Mouse (Mus musculus) lung, embryonic 14.5 days (tissue): ENCODE data around the gene Zfp710. TPM values are rescaled to one million over a fixed set of nuclear protein-coding genes. Genes with fewer than 3 reads are reported as not detected.

Experiments used
- ATAC-seq: fragments of 200-750 bp; cut with Nextera tagmentation; 2 replicates; pipeline ENCODE4 v1.8.0; 2017; ENCODE audit warnings: mild to moderate bottlenecking, moderate TSS enrichment, moderate library complexity; ENCODE audit not compliant: insufficient read depth
- DNase-seq: peaks from one replicate; pipeline ENCODE4 v3.0.0-alpha.2; 2015
- H3K27ac ChIP-seq: fragments of 300-500 bp; sonication (generic); 2 replicates; pipeline ENCODE4 v1.5.1; 2014; ENCODE audit warnings: low read depth, mild to moderate bottlenecking, moderate library complexity
- H3K27me3 ChIP-seq: fragments of 300-500 bp; sonication (generic); 2 replicates; pipeline ENCODE4 v1.6.1; 2014; ENCODE audit warnings: low read length, control low read depth; ENCODE audit not compliant: insufficient read depth
- H3K36me3 ChIP-seq: fragments of 300-500 bp; sonication (generic); 2 replicates; pipeline ENCODE4 v1.6.1; 2014; ENCODE audit warnings: control low read depth; ENCODE audit not compliant: insufficient read depth
- H3K4me1 ChIP-seq: fragments of 300-500 bp; sonication (generic); 2 replicates; pipeline ENCODE4 v1.6.1; 2014; ENCODE audit warnings: antibody characterized with exemption, control low read depth; ENCODE audit not compliant: insufficient read depth
- H3K4me2 ChIP-seq: fragments of 300-500 bp; sonication (generic); 2 replicates; pipeline ENCODE4 v1.6.1; 2014; ENCODE audit warnings: mild to moderate bottlenecking
- H3K4me3 ChIP-seq: fragments of 300-500 bp; sonication (generic); 2 replicates; pipeline ENCODE4 v1.5.1; 2014; ENCODE audit warnings: low read depth, low read length
- H3K9ac ChIP-seq: fragments of 300-500 bp; sonication (generic); 2 replicates; pipeline ENCODE4 v1.6.1; 2014
- H3K9me3 ChIP-seq: fragments of 300-500 bp; sonication (generic); 2 replicates; pipeline ENCODE4 v1.6.1; 2016; ENCODE audit warnings: low read depth, low read length, control low read depth
- CTCF ChIP-seq: IDR thresholded peaks from 2 replicates; pipeline ENCODE4 v1.5.1; 2016; ENCODE audit warnings: antibody characterized with exemption, low read depth
- WGBS: fragments of 180-500 bp; shearing (Covaris S2); extraction: QIAGEN DNeasy Blood & Tissue Kit; methylation state at CpG from one replicate; pipeline ENCODE4 v1.1.7; 2014; 5-methylcytosine and 5-hydroxymethylcytosine counted together
- polyA plus RNA-seq: library from polyadenylated mRNA; unstranded; fragments of >200 nt; fragmentation: Nextera tagmentation; extraction: Ambion mirVana; gene quantifications from 2 replicates; pipeline ENCODE4 v1.2.1, GENCODE M21; 2014

Zfp710 gene
- polyA plus RNA-seq, 1 experiment from 2014 or later, result 17.7 TPM

GRCm38 (mm10) chr7:80063902-80064736, 39.5 kb downstream of the Zfp710 start:
- Histone ChIP-seq H3K9me3 (no peaks in the 10 kb centered on the region), H3K9ac (no peak overlapping the region), H3K4me3 (no peak overlapping the region), H3K27ac (no peak overlapping the region), H3K4me2 (no peak overlapping the region), H3K4me1 (peaks cover 22% of the 10 kb centered on the region; the same call in 1 of the 2 replicates), H3K36me3 (no peaks in the 10 kb centered on the region), H3K27me3 (no peaks in the 10 kb centered on the region)
- no peak for DNase-seq
- no peak for ATAC-seq
- WGBS, result 72% methylated on average over 15 of the region's 15 CpGs
- TF ChIP-seq CTCF, result no peak

DNA sequence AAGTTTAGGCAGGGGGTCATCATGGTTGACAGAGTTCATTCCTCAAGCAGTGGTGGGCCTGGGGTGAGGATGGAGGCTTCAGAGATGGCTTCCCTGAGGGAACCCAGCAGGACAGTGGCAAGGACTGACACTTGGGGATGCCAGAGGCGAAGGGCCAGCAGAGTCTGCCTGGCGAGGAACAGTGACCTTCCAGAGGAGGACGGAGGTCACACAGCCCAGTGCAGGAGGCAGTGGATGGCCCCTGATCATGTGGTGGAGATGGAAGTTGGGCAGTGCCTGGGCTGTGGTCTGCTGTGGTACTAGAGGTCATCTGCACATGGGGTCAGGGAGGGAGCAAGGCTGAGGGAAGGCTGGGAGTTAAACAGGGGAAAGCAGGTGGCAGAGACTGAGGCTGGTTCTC, 40.6 kb downstream of the Zfp710 start:
- Histone ChIP-seq H3K27me3 (no peaks in the 10 kb centered on the region), H3K36me3 (no peaks in the 10 kb centered on the region), H3K9me3 (no peaks in the 10 kb centered on the region), H3K27ac (no peak overlapping the region), H3K4me2 (no peak overlapping the region), H3K4me3 (no peak overlapping the region), H3K9ac (no peak overlapping the region), H3K4me1 (peaks cover 26% of the 10 kb centered on the region)
- no peak for TF ChIP-seq CTCF
- WGBS, result 74% methylated on average over 3 of the region's 3 CpGs
- DNase-seq (no peak), ATAC-seq (no peak)

DNA sequence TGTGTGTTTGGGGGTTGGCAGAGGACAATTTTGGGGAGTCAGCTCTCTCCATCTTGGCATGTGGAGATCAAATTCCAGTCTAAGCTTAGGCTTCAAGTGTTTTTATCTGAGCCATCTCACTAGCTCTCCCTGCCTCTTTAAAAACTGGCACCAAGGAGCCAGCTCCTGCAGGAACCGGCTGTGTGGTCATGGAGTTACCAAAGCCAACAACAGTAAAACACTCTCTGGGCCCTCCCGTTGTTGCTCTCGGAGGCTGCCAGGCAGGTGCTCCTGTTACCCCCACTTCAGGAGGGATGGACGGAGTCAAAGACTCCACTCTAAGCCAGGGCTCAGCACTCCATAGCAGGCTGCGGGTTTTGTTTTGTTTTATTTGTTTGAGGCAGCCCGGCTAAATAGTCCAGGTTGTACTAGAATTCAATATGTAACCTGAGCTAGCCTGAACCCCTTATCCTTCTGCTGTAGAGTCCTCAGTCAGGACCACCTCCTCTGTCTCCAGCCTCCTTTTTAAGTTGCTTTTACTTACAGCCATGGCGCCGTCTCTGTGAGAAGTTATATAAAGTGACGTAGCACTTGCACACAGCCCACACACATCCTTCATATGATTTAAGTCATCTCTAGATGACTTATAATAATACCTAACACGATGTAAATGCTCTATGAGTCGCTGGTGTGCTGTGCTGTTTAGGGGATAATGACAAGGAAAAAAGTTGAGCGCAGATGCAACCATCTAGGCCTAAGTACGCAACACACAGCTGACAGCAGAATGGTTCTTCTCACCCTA, 42.3 kb downstream of the Zfp710 start:
- no peak for DNase-seq

GRCm38 (mm10) chr7:80068341-80068740, 43.7 kb downstream of the Zfp710 start:
- H3K4me3 ChIP-seq, result no peak overlapping the region
- no peak overlapping the region for H3K27ac ChIP-seq
- DNase-seq (no peak), ATAC-seq (no peak)
- H3K4me2 ChIP-seq, result no peak overlapping the region
- TF ChIP-seq CTCF, result no peak
- H3K4me1 ChIP-seq, result peaks cover 20% of the 10 kb centered on the region
- H3K27me3 ChIP-seq, result no peaks in the 10 kb centered on the region
- H3K9me3 ChIP-seq, result no peaks in the 10 kb centered on the region
- H3K36me3 ChIP-seq, result no peaks in the 10 kb centered on the region
- 57% methylated on average over 5 of the region's 7 CpGs for WGBS
- no peak overlapping the region for H3K9ac ChIP-seq

More for the DNA sequence above, 42.3 kb downstream of the Zfp710 start:
- Histone ChIP-seq H3K36me3 (no peaks in the 10 kb centered on the region), H3K27me3 (no peaks in the 10 kb centered on the region), H3K4me3 (no peak overlapping the region), H3K27ac (peak overlapping the region; percentile 36; the same call in 1 of the 2 replicates), H3K9ac (no peak overlapping the region), H3K4me2 (no peak overlapping the region), H3K9me3 (no peaks in the 10 kb centered on the region), H3K4me1 (peaks cover 20% of the 10 kb centered on the region)
- no peak for ATAC-seq
- WGBS, result 59% methylated on average over 13 of the region's 13 CpGs
- no peak for TF ChIP-seq CTCF

DNA sequence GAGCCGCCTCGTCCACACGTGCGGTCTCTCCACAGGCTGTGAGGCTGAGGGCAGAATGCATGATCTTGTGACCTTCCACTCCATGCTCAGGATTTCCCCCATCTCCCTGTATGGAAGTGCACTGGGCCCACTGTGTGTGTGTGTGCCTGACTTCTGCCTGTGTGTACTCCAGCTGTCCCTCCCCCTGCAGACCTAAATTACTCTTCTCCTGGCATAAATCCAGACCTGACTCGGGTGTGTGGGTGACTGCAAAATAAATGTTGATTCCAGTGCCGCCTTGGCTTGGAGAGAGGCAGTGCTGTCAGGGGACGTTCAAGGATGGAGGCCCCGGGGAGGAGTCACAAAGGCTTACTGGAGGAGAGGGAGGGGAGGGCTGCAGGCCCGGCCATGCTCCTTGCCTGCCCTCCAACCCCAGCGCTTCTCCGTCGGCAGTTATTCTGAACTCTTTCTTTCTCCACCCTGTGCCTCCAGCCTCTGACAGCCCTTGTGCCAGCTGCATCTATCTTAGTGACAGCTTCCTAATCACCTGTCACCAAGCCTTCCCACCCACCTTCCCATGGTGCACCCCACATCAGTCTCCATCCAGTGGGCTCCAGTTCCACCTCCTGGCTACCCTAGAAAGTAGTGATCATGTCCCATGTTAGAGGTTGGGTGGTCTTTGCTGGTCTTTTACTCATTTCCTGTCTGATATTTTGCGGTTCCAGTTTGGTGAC, 45.2 kb downstream of the Zfp710 start:
- Histone ChIP-seq H3K9ac (peak overlapping the region; percentile 20), H3K9me3 (no peaks in the 10 kb centered on the region), H3K27ac (peak overlapping the region; percentile 60; the same call in 1 of the 2 replicates), H3K27me3 (no peaks in the 10 kb centered on the region), H3K36me3 (no peaks in the 10 kb centered on the region), H3K4me1 (peaks cover 16% of the 10 kb centered on the region), H3K4me3 (no peak overlapping the region), H3K4me2 (peak overlapping the region; percentile 40)
- DNase-seq (peak; percentile 88), ATAC-seq (peak; percentile 80)
- WGBS, result 8% methylated on average over 13 of the region's 13 CpGs
- TF ChIP-seq CTCF, result no peak; the same call in 1 of the 2 replicates

DNA sequence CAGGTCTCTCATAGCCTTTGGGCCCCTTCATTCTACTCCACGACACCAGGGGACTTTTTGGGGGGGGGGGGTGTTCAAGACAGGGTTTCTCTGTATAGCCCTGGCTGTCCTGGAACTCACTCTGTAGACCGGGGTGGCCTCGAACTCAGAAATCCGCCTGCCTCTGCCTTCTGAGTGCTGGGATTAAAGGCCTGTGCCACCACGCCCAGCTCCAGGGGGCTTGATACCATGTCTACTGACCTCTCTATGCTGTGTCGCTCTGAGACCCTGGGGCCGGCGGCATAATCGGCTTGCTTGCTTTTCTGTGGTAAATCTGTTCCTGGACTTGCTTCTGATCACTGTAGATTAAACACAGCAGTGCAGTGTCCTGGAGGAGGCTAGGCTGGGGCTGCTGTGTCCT, 46.6 kb downstream of the Zfp710 start:
- Histone ChIP-seq H3K4me1 (peaks cover 29% of the 10 kb centered on the region), H3K9ac (no peak overlapping the region), H3K4me2 (no peak overlapping the region), H3K4me3 (no peak overlapping the region), H3K27ac (no peak overlapping the region), H3K27me3 (no peaks in the 10 kb centered on the region), H3K36me3 (no peaks in the 10 kb centered on the region), H3K9me3 (no peaks in the 10 kb centered on the region)
- DNase-seq (no peak), ATAC-seq (no peak)
- no peak for TF ChIP-seq CTCF
- 88% methylated on average over 9 of the region's 9 CpGs for WGBS
